ENCODE assay signal across 13 mouse cellular contexts in genomic region chr7:63957872-63958640, GRCm38 (mm10). TPM values are rescaled to one million over a fixed set of nuclear protein-coding genes. Genes with fewer than 3 reads are reported as not detected.
A peak's percentile ranks its signal among the peaks of the same experiment; 100 is the strongest.
DNase-seq lines count a peak whose midpoint lies in the region; ATAC-seq lines count a peak whose summit lies in the region.
"Had no signal": no experiment of that assay in that cellular context is flagged by ENCODE, and none has a peak within 500 bp of the region (broad histone marks: within the 10 kb centered on the region; RNA-seq: fewer than 3 reads in every experiment).

No protein-coding gene starts in this region.

- 70% methylated on average over 12 of the region's 12 CpGs for WGBS in neural tube, embryonic 11.5 days
- 34% methylated on average over 12 of the region's 12 CpGs for WGBS in forebrain, embryonic 16.5 days

- peaks cover 15% of the 10 kb centered on the region for H3K4me1 ChIP-seq in neural tube, embryonic 11.5 days (ENCODE audit: control insufficient read depth, insufficient read depth, low read length)
- H3K4me1 ChIP-seq in forebrain, embryonic 16.5 days (replicated peaks; ENCODE audit: control insufficient read depth, insufficient read depth, low read length): peaks cover 27% of the 10 kb centered on the region

- no peaks in the 10 kb centered on the region for H3K27me3 ChIP-seq in neural tube, embryonic 11.5 days (ENCODE audit: control insufficient read depth, insufficient read depth, low read length)
- no peaks in the 10 kb centered on the region for H3K27me3 ChIP-seq in forebrain, embryonic 16.5 days (replicated peaks; ENCODE audit: control insufficient read depth, insufficient read depth, low read length)
- H3K27me3 ChIP-seq: CH12.LX; kidney, embryonic 15.5 days; liver, embryonic 13.5 days had no signal

- peak overlapping the region; percentile 90 for H3K27ac ChIP-seq in neural tube, embryonic 11.5 days (ENCODE audit: low read depth, low read length)
- H3K27ac ChIP-seq in forebrain, embryonic 16.5 days (ENCODE audit: low read length): peak overlapping the region; percentile 91
- H3K27ac ChIP-seq: kidney, embryonic 15.5 days; liver, embryonic 13.5 days had no signal

- intact Hi-C loops in left cerebral cortex, postnatal 25 days (cut with DNase I): no loop called here

- peak; percentile 16; the same call in 1 of the 2 replicates for ATAC-seq in neural tube, embryonic 11.5 days (ENCODE audit: insufficient read depth, low FRiP score, low TSS enrichment)
- ATAC-seq in forebrain, embryonic 16.5 days: peak; percentile 71

- H3K4me2 ChIP-seq in neural tube, embryonic 11.5 days (ENCODE audit: low read depth): 0 out of 2 replicates have a peak overlapping the region, but pooled peaks have one; percentile 24
- peak overlapping the region; percentile 8; the same call in 1 of the 2 replicates for H3K4me2 ChIP-seq in forebrain, embryonic 16.5 days (ENCODE audit: low read length)
- H3K4me2 ChIP-seq: heart, embryonic 11.5 days; kidney, embryonic 15.5 days; liver, embryonic 13.5 days had no signal

- H3K9ac ChIP-seq in neural tube, embryonic 11.5 days (ENCODE audit: low read length): peak overlapping the region; percentile 33
- peak overlapping the region; percentile 43; the same call in 1 of the 2 replicates for H3K9ac ChIP-seq in forebrain, embryonic 16.5 days (replicated peaks; ENCODE audit: low read depth, low read length)
- H3K9ac ChIP-seq: kidney, embryonic 15.5 days; liver, embryonic 13.5 days had no signal

- peak; percentile 51 for DNase-seq in neural tube, embryonic 11.5 days (ENCODE audit: low spot score)
- no peak for DNase-seq in neural tube, embryonic 10.5 days (ENCODE audit: extremely low spot score, low spot score)
- peak; percentile 59 to 61 for DNase-seq in left cerebral cortex, postnatal 25 days (ENCODE audit: low spot score in 2 of 2)
- peak; percentile 35 for DNase-seq in right cerebral cortex, postnatal 25 days
- DNase-seq in spleen, adult 18-20 months: no peak
- DNase-seq in heart, adult 18-20 months: no peak
- no peak for DNase-seq in kidney, adult 18-20 months
- DNase-seq: liver, embryonic 13.5 days had no signal

- H3K4me3 ChIP-seq in neural tube, embryonic 11.5 days (ENCODE audit: low read depth, low read length): no peak overlapping the region
- H3K4me3 ChIP-seq in forebrain, embryonic 16.5 days (replicated peaks; ENCODE audit: low read length): no peak overlapping the region
- H3K4me3 ChIP-seq: kidney, embryonic 15.5 days; liver, embryonic 13.5 days had no signal

- no peaks in the 10 kb centered on the region for H3K36me3 ChIP-seq in neural tube, embryonic 11.5 days (ENCODE audit: control insufficient read depth, insufficient read depth, low read length)
- H3K36me3 ChIP-seq in forebrain, embryonic 16.5 days (ENCODE audit: control insufficient read depth, insufficient read depth): no peaks in the 10 kb centered on the region
- H3K36me3 ChIP-seq: kidney, embryonic 15.5 days; liver, embryonic 13.5 days had no signal

- H3K9me3 ChIP-seq in neural tube, embryonic 11.5 days (ENCODE audit: control insufficient read depth, low read length): no peaks in the 10 kb centered on the region
- no peaks in the 10 kb centered on the region for H3K9me3 ChIP-seq in forebrain, embryonic 16.5 days (ENCODE audit: control insufficient read depth, low read length)
- H3K9me3 ChIP-seq: kidney, embryonic 15.5 days; liver, embryonic 13.5 days had no signal

RNA-seq across cellular contexts. Expression of gene Klf13, which starts 19.3 kb away (rescaled TPM):
- polyA plus RNA-seq in neural tube, embryonic 11.5 days (2014; fragmentation: Nextera tagmentation; extraction: Ambion mirVana): 31.6 and 33.8 TPM in 2 replicates
- 31.1 and 33.7 TPM in 2 replicates for polyA plus RNA-seq in forebrain, embryonic 16.5 days (2015; fragmentation: Nextera tagmentation; extraction: Ambion mirVana)
- total RNA-seq in left cerebral cortex, postnatal 25 days (2021): 100 to 1,000 TPM; 161 to 167 TPM
- total RNA-seq in heart, adult 18-20 months (2021): 10 to 100 TPM; 42.9 to 59.3 TPM

RNA-seq across cellular contexts. Expression of gene E030018B13Rik, which starts 41.4 kb away (rescaled TPM):
- polyA plus RNA-seq in neural tube, embryonic 11.5 days (2014; fragmentation: Nextera tagmentation; extraction: Ambion mirVana): not detected in 2 replicates
- polyA plus RNA-seq in forebrain, embryonic 16.5 days (2015; fragmentation: Nextera tagmentation; extraction: Ambion mirVana): 0.35 TPM in 1 of 2 replicates, not detected in the other
- not detected for total RNA-seq in left cerebral cortex, postnatal 25 days (2021)
- not detected for total RNA-seq in heart, adult 18-20 months (2021)
- total RNA-seq: CH12.LX; monocyte, adult 5-6 weeks had no signal
- polyA plus RNA-seq: heart, embryonic 11.5 days; kidney, embryonic 15.5 days; liver, embryonic 13.5 days had no signal

Comparison
In these comparisons a context has a peak if more than half of its experiments do, and no peak if none do; other contexts are left out.
1. DNase-seq: peak in neural tube, embryonic 11.5 days (single experiment), left cerebral cortex, postnatal 25 days (2 of 2) and right cerebral cortex, postnatal 25 days (single experiment); none in neural tube, embryonic 10.5 days (single experiment), spleen, adult 18-20 months (0 of 2), heart, adult 18-20 months (0 of 2) and kidney, adult 18-20 months (single experiment).